Mouse (Mus musculus): Measurements from ENCODE around the gene Bax. TPM values are rescaled to one million over a fixed set of nuclear protein-coding genes. Genes with fewer than 3 reads are reported as not detected.

Bax gene
- polyA plus RNA-seq, 1 experiment, result 642 TPM

DNA sequence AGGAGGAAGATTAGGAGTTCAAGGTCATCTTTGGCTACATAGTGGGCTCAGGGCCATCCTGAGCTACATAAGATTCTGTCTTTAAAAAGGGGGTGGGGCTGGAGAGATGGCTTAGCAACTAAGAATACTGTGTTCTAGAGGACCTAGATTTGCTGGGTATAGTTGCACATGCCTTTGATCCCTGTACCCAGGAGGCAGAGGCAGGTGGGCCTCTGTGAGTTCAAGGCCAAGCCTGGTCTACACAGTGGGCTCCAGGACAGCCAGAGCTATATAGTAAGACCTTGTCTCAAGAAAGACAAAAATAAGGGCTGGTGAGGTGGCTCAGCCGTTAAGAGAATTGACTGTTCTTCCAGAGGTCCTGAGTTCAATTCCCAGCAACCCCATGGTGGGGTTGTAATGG is 16.7 kb downstream of the Bax start:
- no peak overlapping the region for H3ac ChIP-seq (ENCODE audit: control insufficient read depth, insufficient read length, low read depth)
- TF ChIP-seq MYOG (IDR thresholded peaks at IDR 0.05; ENCODE audit: control insufficient read depth, extremely low read depth, insufficient read length) (no peak), MAX (IDR thresholded peaks at IDR 0.05) (no peak), CEBPB (IDR thresholded peaks at IDR 0.05; ENCODE audit: low read depth) (no peak)
- no peak overlapping the region for H3K4me3 ChIP-seq (ENCODE audit: insufficient read depth, poor library complexity, severe bottlenecking)
- no peaks in the 10 kb centered on the region for H3K27me3 ChIP-seq (ENCODE audit: control insufficient read depth, insufficient read depth, insufficient read length)
- H3K79me3 ChIP-seq (ENCODE audit: low read depth), result no peaks in the 10 kb centered on the region
- peaks cover 28% of the 10 kb centered on the region for H3K36me3 ChIP-seq (ENCODE audit: control insufficient read depth, insufficient read depth)
- no peaks in the 10 kb centered on the region for H3K79me2 ChIP-seq (ENCODE audit: control insufficient read depth, insufficient read depth)

DNA sequence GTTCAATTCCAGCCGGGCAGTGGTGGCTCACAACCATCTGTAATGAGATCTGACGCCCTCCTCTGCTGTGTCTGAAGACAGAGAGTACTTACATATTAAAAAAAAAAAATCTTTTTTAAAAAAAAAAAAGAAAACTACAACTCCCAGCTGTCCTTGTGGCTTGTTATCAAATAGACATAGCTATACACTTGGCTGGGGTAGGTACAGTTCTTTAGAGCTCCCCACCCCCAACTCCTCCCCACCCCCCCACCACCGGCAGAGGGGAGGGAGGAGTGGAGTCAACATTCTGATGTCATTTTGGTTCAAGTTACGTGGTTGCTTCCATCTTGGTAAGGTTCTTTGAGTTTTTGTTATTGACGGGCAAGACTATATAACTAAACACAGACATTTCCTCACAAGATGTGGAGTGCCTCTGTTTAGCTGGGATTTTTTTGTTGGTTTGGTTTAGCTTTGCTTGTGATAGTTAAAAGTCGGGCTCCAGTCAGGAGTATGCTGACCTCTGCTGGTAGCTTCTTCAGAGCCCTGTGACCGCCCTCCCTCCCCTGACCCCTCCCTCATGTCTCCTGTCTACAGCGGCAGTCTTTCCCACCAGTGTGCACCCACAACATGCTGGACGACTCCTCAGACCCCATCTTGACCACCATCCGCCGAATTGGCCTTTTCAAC is 19.2 kb downstream of the Bax start:
- no peaks in the 10 kb centered on the region for H3K27me3 ChIP-seq (ENCODE audit: control insufficient read depth, insufficient read depth, insufficient read length)
- no peak overlapping the region for H3ac ChIP-seq (ENCODE audit: control insufficient read depth, insufficient read length, low read depth)
- no peaks in the 10 kb centered on the region for H3K79me2 ChIP-seq (ENCODE audit: control insufficient read depth, insufficient read depth)
- no peak overlapping the region for H3K4me3 ChIP-seq (ENCODE audit: insufficient read depth, poor library complexity, severe bottlenecking)
- peaks cover 27% of the 10 kb centered on the region for H3K36me3 ChIP-seq (ENCODE audit: control insufficient read depth, insufficient read depth)
- no peaks in the 10 kb centered on the region for H3K79me3 ChIP-seq (ENCODE audit: low read depth)
- TF ChIP-seq FOSL1 (IDR thresholded peaks at IDR 0.05; ENCODE audit: insufficient read depth, low read length, poor library complexity, severe bottlenecking) (no peak), CTCF (IDR thresholded peaks at IDR 0.05; ENCODE audit: control insufficient read depth, insufficient read depth, insufficient read length) (peak; percentile 48)

DNA sequence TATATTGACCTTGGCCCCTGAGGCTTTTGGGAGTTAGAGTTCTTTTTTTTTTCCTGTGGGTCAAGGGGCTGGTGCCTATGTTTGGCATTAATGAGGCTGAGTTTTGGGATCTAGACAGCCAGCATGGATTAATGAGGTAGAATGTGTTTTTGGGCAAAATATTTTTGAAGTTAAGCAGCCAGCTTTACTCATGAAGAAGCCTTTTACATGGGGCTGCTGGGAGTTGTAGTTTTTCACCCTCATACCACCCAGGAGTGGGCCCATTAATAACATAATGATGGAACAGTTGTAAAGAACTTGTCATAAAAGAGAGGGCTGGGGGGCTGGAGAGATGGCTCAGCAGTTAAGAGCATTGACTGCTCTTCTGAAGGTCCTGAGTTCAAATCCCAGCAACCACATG is 20.1 kb downstream of the Bax start:
- H3K79me3 ChIP-seq (ENCODE audit: low read depth), result no peaks in the 10 kb centered on the region
- no peak for TF ChIP-seq MYOD1 (IDR thresholded peaks at IDR 0.05; ENCODE audit: control insufficient read depth, insufficient read length, low read depth)
- no peaks in the 10 kb centered on the region for H3K27me3 ChIP-seq (ENCODE audit: control insufficient read depth, insufficient read depth, insufficient read length)
- H3K36me3 ChIP-seq (ENCODE audit: control insufficient read depth, insufficient read depth), result peaks cover 30% of the 10 kb centered on the region
- H3K4me3 ChIP-seq (ENCODE audit: insufficient read depth, poor library complexity, severe bottlenecking), result no peak overlapping the region
- H3K79me2 ChIP-seq (ENCODE audit: control insufficient read depth, insufficient read depth), result no peaks in the 10 kb centered on the region
- no peak overlapping the region for H3ac ChIP-seq (ENCODE audit: control insufficient read depth, insufficient read length, low read depth)

DNA sequence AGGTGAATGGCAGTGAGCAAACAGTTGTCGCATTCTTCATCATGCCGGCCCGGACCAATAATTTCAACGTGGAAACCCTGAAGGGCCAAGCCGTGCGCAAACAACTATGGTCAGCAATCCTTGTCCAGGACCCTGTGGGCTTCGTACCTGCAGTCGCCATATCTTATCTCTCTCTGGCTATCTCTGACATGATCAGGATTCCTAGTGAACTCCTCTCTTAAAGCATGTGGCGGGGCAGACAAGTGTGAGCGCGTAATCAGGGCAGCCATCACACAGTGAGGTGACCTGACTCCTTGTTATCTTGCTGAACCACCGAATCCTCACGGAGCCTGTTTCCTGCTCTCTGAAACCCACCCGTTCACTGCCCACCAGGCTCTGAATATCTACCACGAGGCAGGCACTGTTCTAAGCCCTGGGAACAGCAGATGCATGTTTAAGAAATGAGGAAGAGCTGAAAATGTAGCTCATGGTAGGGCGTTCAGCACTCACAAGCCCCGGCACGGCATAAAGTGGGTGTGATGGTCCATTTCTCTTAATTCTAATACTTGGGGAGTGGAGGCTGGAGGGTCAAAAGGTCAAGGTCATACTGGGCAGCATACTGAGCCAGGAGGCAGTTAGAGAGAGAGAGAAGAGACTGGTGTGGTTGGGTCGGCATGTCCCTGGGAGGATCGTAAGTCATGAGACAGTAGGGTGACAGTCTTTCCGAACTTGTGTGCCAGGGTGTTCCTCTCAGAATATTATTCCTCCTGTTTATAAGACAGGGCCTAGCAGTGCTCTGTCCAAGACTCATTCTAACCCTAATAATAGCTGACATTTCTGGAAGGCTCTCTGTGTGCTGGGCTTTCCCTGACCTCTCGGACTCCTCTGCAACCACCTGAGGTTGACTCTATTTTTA is 22.9 kb downstream of the Bax start:
- no peaks in the 10 kb centered on the region for H3K27me3 ChIP-seq (ENCODE audit: control insufficient read depth, insufficient read depth, insufficient read length)
- no peaks in the 10 kb centered on the region for H3K79me2 ChIP-seq (ENCODE audit: control insufficient read depth, insufficient read depth)
- H3ac ChIP-seq (ENCODE audit: control insufficient read depth, insufficient read length, low read depth), result no peak overlapping the region
- H3K36me3 ChIP-seq (ENCODE audit: control insufficient read depth, insufficient read depth), result peaks cover 35% of the 10 kb centered on the region
- no peaks in the 10 kb centered on the region for H3K79me3 ChIP-seq (ENCODE audit: low read depth)
- TF ChIP-seq FOSL1 (IDR thresholded peaks at IDR 0.05; ENCODE audit: insufficient read depth, low read length, poor library complexity, severe bottlenecking), result no peak
- no peak for TF ChIP-seq MAX (IDR thresholded peaks at IDR 0.05)
- no peak for TF ChIP-seq MYOD1 (IDR thresholded peaks at IDR 0.05; ENCODE audit: control insufficient read depth, insufficient read length, low read depth)
- TF ChIP-seq CEBPB (IDR thresholded peaks at IDR 0.05; ENCODE audit: low read depth), result no peak
- no peak for TF ChIP-seq USF1 (IDR thresholded peaks at IDR 0.05; ENCODE audit: low read depth)
- no peak for TF ChIP-seq CTCF (IDR thresholded peaks at IDR 0.05; ENCODE audit: control insufficient read depth, insufficient read depth, insufficient read length)
- no peak for TF ChIP-seq MYOG (IDR thresholded peaks at IDR 0.05; ENCODE audit: control insufficient read depth, extremely low read depth, insufficient read length)
- no peak overlapping the region for H3K4me3 ChIP-seq (ENCODE audit: insufficient read depth, poor library complexity, severe bottlenecking)

DNA sequence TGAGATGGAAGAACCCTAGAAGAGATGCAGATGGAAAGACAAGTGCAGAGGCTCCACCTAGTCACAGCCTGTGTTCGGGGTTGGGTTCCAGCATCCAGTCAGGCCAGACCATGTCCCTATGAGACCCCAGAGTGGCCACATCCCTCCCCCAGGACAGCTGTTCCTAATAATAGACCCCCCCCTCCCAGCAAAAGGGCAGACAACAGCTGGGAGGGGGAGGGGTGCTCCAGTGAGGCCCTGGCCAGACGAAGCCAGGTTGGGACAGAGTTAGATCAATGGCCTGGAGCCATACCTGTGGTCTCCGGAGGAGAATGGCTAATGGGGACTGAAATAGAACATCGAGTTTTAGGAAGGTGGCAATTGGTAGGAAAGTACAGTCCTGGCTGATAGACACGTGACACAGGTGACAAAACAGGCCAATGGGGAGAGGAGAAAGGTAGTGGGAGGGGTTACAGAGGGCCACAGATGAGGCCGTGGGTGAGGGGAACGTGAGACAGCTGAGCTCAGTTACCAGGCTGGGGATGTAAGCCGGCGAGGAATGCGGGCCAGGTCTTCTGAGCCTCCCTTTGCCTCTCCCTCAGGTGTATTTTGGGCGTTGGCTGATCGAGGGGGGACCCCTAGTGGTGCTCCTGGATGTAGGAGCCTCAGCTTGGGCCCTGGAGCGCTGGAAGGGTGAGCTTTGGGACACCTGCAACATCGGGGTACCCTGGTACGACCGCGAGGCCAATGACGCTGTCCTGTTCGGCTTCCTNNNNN is 29.0 kb downstream of the Bax start, which contains the start of gene Ruvbl2:
Ruvbl2 (minus strand) TSS at position 576 of the 756 bp plus-strand sequence.
- TF ChIP-seq MAX (IDR thresholded peaks at IDR 0.05), result no peak
- no peak for TF ChIP-seq CEBPB (IDR thresholded peaks at IDR 0.05; ENCODE audit: low read depth)
- no peak for TF ChIP-seq USF1 (IDR thresholded peaks at IDR 0.05; ENCODE audit: low read depth)
- TF ChIP-seq CTCF (IDR thresholded peaks at IDR 0.05; ENCODE audit: control insufficient read depth, insufficient read depth, insufficient read length), result no peak
- TF ChIP-seq FOSL1 (IDR thresholded peaks at IDR 0.05; ENCODE audit: insufficient read depth, low read length, poor library complexity, severe bottlenecking), result no peak
- no peak for TF ChIP-seq MYOD1 (IDR thresholded peaks at IDR 0.05; ENCODE audit: control insufficient read depth, insufficient read length, low read depth)
- TF ChIP-seq MYOG (IDR thresholded peaks at IDR 0.05; ENCODE audit: control insufficient read depth, extremely low read depth, insufficient read length), result no peak
- peaks cover 11% of the 10 kb centered on the region for H3K36me3 ChIP-seq (ENCODE audit: control insufficient read depth, insufficient read depth)
- peaks cover 15% of the 10 kb centered on the region for H3K79me3 ChIP-seq (ENCODE audit: low read depth)
- no peak within 1 kb of the TSS for H3K4me3 ChIP-seq (ENCODE audit: insufficient read depth, poor library complexity, severe bottlenecking)
- peaks cover 43% of the 10 kb centered on the region for H3K79me2 ChIP-seq (ENCODE audit: control insufficient read depth, insufficient read depth)
- no peaks in the 10 kb centered on the region for H3K27me3 ChIP-seq (ENCODE audit: control insufficient read depth, insufficient read depth, insufficient read length)
- no peak within 1 kb of the TSS for H3ac ChIP-seq (ENCODE audit: control insufficient read depth, insufficient read length, low read depth)

All from C2C12 (cell line).